Mouse (Mus musculus) kidney, adult 2 months (tissue): ENCODE measurements around the gene Vegfa.

Experiments
- CTCF ChIP-seq: fragments of 200-500 bp; conservative IDR thresholded peaks from 2 replicates; pipeline ENCODE4 v1.5.1; 2011; ENCODE audit warnings: low read depth, mild to moderate bottlenecking, control low read depth, low read length, moderate library complexity, mixed read lengths; ENCODE audit not compliant: insufficient read depth, insufficient read length
- POLR2A ChIP-seq: fragments of 200-500 bp; IDR thresholded peaks from one replicate; pipeline ENCODE4 v1.6.1; 2011; ENCODE audit warnings: low read depth, low read length, control low read depth

GRCm38 (mm10) chr17:45973214-45973613 is 59.0 kb downstream of the Vegfa start:
- no peak for TF ChIP-seq POLR2A
- TF ChIP-seq CTCF = 0 out of 2 replicates have a peak, but pooled peaks have one; percentile 0
